Mouse (Mus musculus) liver, adult 2 months (tissue): ENCODE data around the gene Slc12a7. TPM values are rescaled to one million over a fixed set of nuclear protein-coding genes. Genes with fewer than 3 reads are reported as not detected.

Source experiments
- DNase-seq: peaks from one replicate; pipeline ENCODE4 v3.0.0-alpha.2; 2011; ENCODE audit warnings: low read depth, low spot score; ENCODE audit errors: extremely low read depth
- H3K27ac ChIP-seq: fragments of 200-500 bp; replicated peaks from 2 replicates; pipeline ENCODE4 v1.5.1; 2012; ENCODE audit warnings: low read depth, mild to moderate bottlenecking, control low read depth, inconsistent platforms, low read length; ENCODE audit not compliant: insufficient read depth
- H3K27me3 ChIP-seq: fragments of 200-500 bp; 2 replicates; pipeline ENCODE4 v1.6.1; 2012; ENCODE audit warnings: mild to moderate bottlenecking, moderate library complexity, low read length, inconsistent platforms; ENCODE audit not compliant: control insufficient read depth, insufficient read depth
- H3K36me3 ChIP-seq: fragments of 200-500 bp; 2 replicates; pipeline ENCODE4 v1.6.1; 2012; ENCODE audit warnings: low read length, inconsistent platforms; ENCODE audit not compliant: control insufficient read depth, insufficient read depth
- H3K4me1 ChIP-seq: fragments of 200-500 bp; 2 replicates; pipeline ENCODE4 v1.6.1; 2011; ENCODE audit warnings: low read length; ENCODE audit not compliant: control insufficient read depth, insufficient read depth
- H3K4me3 ChIP-seq: fragments of 200-500 bp; 2 replicates; pipeline ENCODE4 v1.5.1; 2011; ENCODE audit warnings: low read depth, mild to moderate bottlenecking, control low read depth, low read length, moderate library complexity; ENCODE audit not compliant: insufficient read depth
- H3K79me2 ChIP-seq: fragments of 200-500 bp; 2 replicates; pipeline ENCODE4 v1.6.1; 2012; ENCODE audit warnings: inconsistent platforms, mild to moderate bottlenecking, low read length, moderate library complexity; ENCODE audit not compliant: control insufficient read depth, insufficient read depth
- H3K9ac ChIP-seq: fragments of 200-500 bp; 2 replicates; pipeline ENCODE4 v1.6.1; 2012; ENCODE audit warnings: low read depth, mild to moderate bottlenecking, control low read depth, inconsistent platforms, low read length
- CTCF ChIP-seq: fragments of 200-500 bp; IDR thresholded peaks from 2 replicates; pipeline ENCODE4 v1.5.1; 2011; ENCODE audit warnings: low read depth, low read length, control low read depth
- POLR2A ChIP-seq: fragments of 200-500 bp; IDR thresholded peaks from 2 replicates; pipeline ENCODE4 v1.6.1; 2011; ENCODE audit warnings: low read length, control low read depth; ENCODE audit not compliant: insufficient read depth; ENCODE audit errors: extremely low read depth
- WGBS: fragments of 180-500 bp; shearing (Covaris S2); methylation state at CpG from one replicate; pipeline ENCODE4 v1.1.7; 2018; 5-methylcytosine and 5-hydroxymethylcytosine counted together
- polyA plus RNA-seq: library from polyadenylated mRNA; depleted of rRNA; stranded (reverse); fragments of >200 nt; gene quantifications from 2 replicates; pipeline ENCODE4 v1.2.3, GENCODE M21; 2012
- total RNA-seq: library from RNA; depleted of rRNA; stranded (reverse); fragments of >200 nt; gene quantifications from 2 replicates; pipeline ENCODE4 v1.2.3, GENCODE M21; 2014

Gene Slc12a7
- total and polyA plus RNA-seq, 2 experiments = 38.0 to 91.0 TPM

DNA sequence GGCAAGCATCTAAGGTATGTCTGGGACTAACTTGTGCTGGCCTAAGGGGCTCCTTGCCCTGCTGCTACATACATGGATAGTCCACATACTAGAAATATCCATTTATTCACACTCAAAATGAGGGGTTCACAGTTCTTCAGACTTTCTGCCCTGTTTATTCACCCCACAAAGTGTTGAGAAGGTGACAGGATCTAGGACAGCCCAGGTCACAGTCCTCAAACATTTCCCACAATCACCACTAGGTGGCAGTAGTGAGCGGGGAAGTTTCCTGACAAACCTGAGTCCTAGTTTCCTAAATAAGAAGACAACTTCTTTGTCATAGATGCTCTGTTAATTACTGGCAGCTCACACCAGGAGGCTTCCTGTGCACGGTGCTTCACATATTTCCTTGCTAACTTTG lies 98.6 kb downstream of the Slc12a7 start:
- Histone ChIP-seq H3K9ac (no peak overlapping the region), H3K27me3 (no peaks in the 10 kb centered on the region), H3K4me1 (no peaks in the 10 kb centered on the region), H3K4me3 (no peak overlapping the region), H3K27ac (no peak overlapping the region), H3K79me2 (no peaks in the 10 kb centered on the region), H3K36me3 (no peaks in the 10 kb centered on the region)
- TF ChIP-seq CTCF = peak; percentile 68
- TF ChIP-seq POLR2A = no peak
- DNase-seq = peak; percentile 29
- 2% methylated on average over 2 of the region's 2 CpGs for WGBS

DNA sequence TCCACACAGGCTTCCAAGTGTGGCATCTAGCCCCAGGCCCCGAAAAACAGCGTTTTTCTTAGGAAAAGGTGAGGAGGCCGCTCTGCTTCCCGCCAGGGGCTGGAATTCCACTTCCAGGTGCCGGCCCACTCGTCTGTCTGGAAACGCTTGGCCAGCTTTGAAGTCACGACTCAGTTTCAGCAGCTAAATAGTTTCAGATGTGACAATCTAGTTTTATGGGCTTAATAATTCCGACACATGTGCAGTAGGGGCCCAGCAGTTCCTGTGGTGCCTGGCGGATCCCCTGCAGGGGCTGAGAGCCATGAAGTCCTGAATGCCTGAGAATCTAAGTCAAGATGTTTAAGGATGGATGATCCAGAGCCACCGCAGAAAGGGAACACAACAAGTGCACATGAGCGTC lies 100.9 kb downstream of the Slc12a7 start:
- no peaks in the 10 kb centered on the region for H3K27me3 ChIP-seq
- H3K27ac ChIP-seq = no peak overlapping the region
- H3K79me2 ChIP-seq = no peaks in the 10 kb centered on the region
- H3K9ac ChIP-seq = no peak overlapping the region
- 87% methylated on average over 12 of the region's 12 CpGs for WGBS
- no peaks in the 10 kb centered on the region for H3K36me3 ChIP-seq
- H3K4me3 ChIP-seq = no peak overlapping the region
- TF ChIP-seq CTCF = no peak
- TF ChIP-seq POLR2A = no peak
- DNase-seq = no peak
- H3K4me1 ChIP-seq = no peaks in the 10 kb centered on the region

DNA sequence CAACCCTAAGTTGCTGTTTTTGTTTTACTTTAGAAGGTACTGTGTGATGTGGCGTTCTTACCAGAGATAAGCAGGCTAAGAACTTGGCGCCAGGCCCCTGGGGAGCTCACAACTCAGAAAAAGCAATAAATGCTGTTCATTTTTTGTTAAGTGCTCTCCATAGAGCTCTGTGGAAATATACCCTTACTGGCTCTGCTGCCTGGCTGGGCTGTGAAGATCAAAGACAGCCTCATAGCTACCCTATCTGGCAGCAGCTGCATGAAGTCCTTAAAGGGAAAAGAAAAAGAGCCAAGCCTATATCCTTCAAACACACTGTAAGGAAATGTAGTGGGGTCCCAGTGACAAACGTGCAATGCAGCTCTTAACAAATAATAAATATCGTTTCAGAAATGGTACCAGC lies 102.9 kb downstream of the Slc12a7 start:
- DNase-seq = no peak
- no peaks in the 10 kb centered on the region for H3K4me1 ChIP-seq
- TF ChIP-seq POLR2A = no peak
- no peak overlapping the region for H3K27ac ChIP-seq
- no peak overlapping the region for H3K4me3 ChIP-seq
- H3K79me2 ChIP-seq = no peaks in the 10 kb centered on the region
- 64% methylated on average over 4 of the region's 4 CpGs for WGBS
- no peak overlapping the region for H3K9ac ChIP-seq
- no peaks in the 10 kb centered on the region for H3K36me3 ChIP-seq
- H3K27me3 ChIP-seq = no peaks in the 10 kb centered on the region

DNA sequence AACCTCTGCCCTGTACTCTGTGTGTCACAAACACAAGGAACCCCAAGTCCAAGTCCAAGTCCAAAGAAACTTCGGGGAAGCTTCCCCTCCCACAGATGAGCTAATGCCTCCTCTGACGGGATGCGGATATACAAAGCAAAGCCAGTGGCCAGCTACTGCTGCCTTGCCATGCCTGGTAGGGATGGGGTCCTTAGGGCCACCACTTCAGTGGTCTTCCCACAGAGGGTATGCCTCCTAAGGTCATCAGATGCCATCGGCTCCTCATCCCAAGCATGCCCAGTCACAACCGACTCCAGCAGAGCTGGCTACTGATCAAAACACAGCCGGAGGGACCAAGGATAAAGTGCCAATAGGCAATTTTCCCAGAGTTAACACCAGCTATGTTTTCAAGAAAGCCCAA lies 103.6 kb downstream of the Slc12a7 start:
- 74% methylated on average over 6 of the region's 6 CpGs for WGBS
- no peak overlapping the region for H3K4me3 ChIP-seq
- no peak for TF ChIP-seq CTCF
- no peak for TF ChIP-seq POLR2A
- H3K36me3 ChIP-seq = no peaks in the 10 kb centered on the region
- no peaks in the 10 kb centered on the region for H3K79me2 ChIP-seq
- no peak for DNase-seq
- no peaks in the 10 kb centered on the region for H3K27me3 ChIP-seq
- no peak overlapping the region for H3K27ac ChIP-seq
- H3K9ac ChIP-seq = no peak overlapping the region
- no peaks in the 10 kb centered on the region for H3K4me1 ChIP-seq

DNA sequence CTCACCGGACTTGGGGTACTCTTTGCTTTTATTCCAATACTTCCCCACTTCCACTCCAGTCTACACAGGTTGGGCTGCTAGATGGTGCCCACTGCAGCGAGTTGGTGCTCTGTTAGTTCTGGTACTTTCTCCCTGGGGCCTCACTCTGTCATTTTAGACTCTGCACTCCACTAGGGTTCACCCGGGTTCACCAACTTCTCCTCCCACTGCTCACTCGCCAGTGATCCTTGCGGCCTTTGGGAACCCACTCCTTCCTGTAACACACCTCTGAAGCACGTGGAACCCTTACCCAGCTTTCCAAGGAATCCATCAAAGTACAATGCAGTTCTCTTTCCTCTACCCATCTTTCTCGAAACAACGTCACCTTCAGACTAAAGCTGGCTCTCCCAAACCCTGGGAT lies 104.8 kb downstream of the Slc12a7 start:
- no peak for TF ChIP-seq POLR2A
- TF ChIP-seq CTCF = no peak
- no peaks in the 10 kb centered on the region for H3K36me3 ChIP-seq
- 70% methylated on average over 8 of the region's 8 CpGs for WGBS
- H3K27me3 ChIP-seq = no peaks in the 10 kb centered on the region
- no peak overlapping the region for H3K27ac ChIP-seq
- H3K4me3 ChIP-seq = no peak overlapping the region
- no peak overlapping the region for H3K9ac ChIP-seq
- H3K4me1 ChIP-seq = no peaks in the 10 kb centered on the region
- no peak for DNase-seq
- no peaks in the 10 kb centered on the region for H3K79me2 ChIP-seq

DNA sequence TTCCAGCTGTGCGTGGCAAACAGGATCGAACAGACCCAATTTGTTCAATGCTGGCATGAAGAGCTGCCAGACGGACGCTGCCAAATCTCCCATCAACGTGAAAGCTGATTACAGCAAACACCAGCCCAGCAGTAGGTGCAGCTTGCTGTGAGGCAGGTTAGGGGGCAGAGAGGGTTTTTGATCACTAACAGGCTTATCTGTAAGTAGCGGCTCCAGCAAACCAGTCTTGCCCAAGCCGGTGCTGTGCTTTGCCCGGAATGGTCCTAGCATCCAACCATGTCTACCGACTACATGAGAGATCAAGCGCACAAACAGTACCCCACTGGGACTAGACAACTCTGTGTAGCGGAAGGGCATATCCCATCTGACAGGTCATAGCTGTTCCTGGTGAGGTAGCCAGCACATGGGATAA lies 106.2 kb downstream of the Slc12a7 start:
- no peak for DNase-seq
- Histone ChIP-seq H3K4me3 (no peak overlapping the region), H3K79me2 (no peaks in the 10 kb centered on the region), H3K9ac (no peak overlapping the region), H3K27ac (no peak overlapping the region), H3K27me3 (no peaks in the 10 kb centered on the region), H3K4me1 (no peaks in the 10 kb centered on the region), H3K36me3 (no peaks in the 10 kb centered on the region)
- 83% methylated on average over 11 of the region's 11 CpGs for WGBS
- TF ChIP-seq CTCF = no peak
- no peak for TF ChIP-seq POLR2A
